Mouse (Mus musculus) hindbrain, postnatal 0 days (tissue): ENCODE measurements around the gene Defb38. TPM values are rescaled to one million over a fixed set of nuclear protein-coding genes. Genes with fewer than 3 reads are reported as not detected.

Experiments
- ATAC-seq: fragments of 200-750 bp; cut with Nextera tagmentation; 2 replicates; pipeline ENCODE4 v1.8.0; 2017; ENCODE audit warnings: mild to moderate bottlenecking, moderate TSS enrichment, moderate library complexity
- DNase-seq: peaks from one replicate; pipeline ENCODE4 v3.0.0-alpha.2; 2015; ENCODE audit warnings: low spot score
- H3K27ac ChIP-seq: fragments of 300-500 bp; sonication (generic); 2 replicates; pipeline ENCODE4 v1.5.1; 2014; ENCODE audit warnings: mild to moderate bottlenecking
- H3K27me3 ChIP-seq: fragments of 300-500 bp; sonication (generic); 2 replicates; pipeline ENCODE4 v1.6.1; 2014; ENCODE audit warnings: low read length, mixed read lengths; ENCODE audit not compliant: insufficient read depth
- H3K36me3 ChIP-seq: fragments of 300-500 bp; sonication (generic); 2 replicates; pipeline ENCODE4 v1.6.1; 2014; ENCODE audit warnings: low read length, mixed read lengths; ENCODE audit not compliant: insufficient read depth
- H3K4me1 ChIP-seq: fragments of 300-500 bp; sonication (generic); 2 replicates; pipeline ENCODE4 v1.6.1; 2014; ENCODE audit warnings: antibody characterized with exemption, low read length, mixed read lengths; ENCODE audit not compliant: insufficient read depth
- H3K4me2 ChIP-seq: fragments of 300-500 bp; sonication (generic); 2 replicates; pipeline ENCODE4 v1.6.1; 2014; ENCODE audit warnings: low read depth, mild to moderate bottlenecking, low read length, moderate library complexity, mixed read lengths
- H3K4me3 ChIP-seq: fragments of 300-500 bp; sonication (generic); 2 replicates; pipeline ENCODE4 v1.5.1; 2014; ENCODE audit warnings: low read length
- H3K9ac ChIP-seq: fragments of 300-500 bp; sonication (generic); replicated peaks from 2 replicates; pipeline ENCODE4 v1.6.1; 2014; ENCODE audit warnings: mild to moderate bottlenecking, low read length, moderate library complexity, mixed read lengths
- H3K9me3 ChIP-seq: fragments of 300-500 bp; sonication (generic); 2 replicates; pipeline ENCODE4 v1.6.1; 2016; ENCODE audit warnings: low read length, mixed read lengths
- CTCF ChIP-seq: IDR thresholded peaks from 2 replicates; pipeline ENCODE4 v1.5.1; 2016; ENCODE audit warnings: antibody characterized with exemption, control low read depth, low read depth
- WGBS: fragments of 180-500 bp; shearing (Covaris S2); extraction: QIAGEN DNeasy Blood & Tissue Kit; methylation state at CpG from one replicate; pipeline ENCODE4 v1.1.7; 2014; 5-methylcytosine and 5-hydroxymethylcytosine counted together
- polyA plus RNA-seq: library from polyadenylated mRNA; unstranded; fragments of >200 nt; fragmentation: Nextera tagmentation; extraction: Ambion mirVana; gene quantifications from 2 replicates; pipeline ENCODE4 v1.2.1, GENCODE M21; 2015
- total RNA-seq: library from RNA; depleted of rRNA; stranded (reverse); fragments of >200 nt; gene quantifications from 2 replicates; pipeline ENCODE4 v1.2.3, GENCODE M21; 2014; rRNA removed

Gene Defb38
- total RNA-seq = not detected in 2 replicates
- not detected in 2 replicates for polyA plus RNA-seq

DNA sequence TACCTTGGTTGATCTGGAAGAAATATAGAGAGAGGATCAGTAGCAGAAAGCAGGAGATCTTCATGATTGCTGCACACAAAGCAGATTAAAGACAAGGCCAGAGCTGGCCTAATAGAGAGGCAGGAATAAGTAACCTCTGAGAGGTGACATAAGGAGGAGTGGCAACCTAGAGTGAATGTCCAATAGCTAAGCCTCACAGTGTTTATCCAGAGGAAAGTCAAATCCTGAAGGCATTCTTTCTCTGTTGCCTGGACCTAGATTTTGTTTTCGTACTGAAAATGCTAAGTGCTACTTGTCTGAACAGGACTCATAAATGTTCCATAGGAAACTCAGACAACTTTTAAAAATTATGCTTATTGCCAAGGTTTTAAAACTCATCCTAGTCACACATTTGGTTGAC lies at the start of gene Defb38:
Defb38 (minus strand) TSS at position 101 of the 400 bp plus-strand sequence.
- no peaks in the 10 kb centered on the region for H3K36me3 ChIP-seq
- H3K9ac ChIP-seq = no peak within 1 kb of the TSS
- no peak for ATAC-seq
- no peak within 1 kb of the TSS for H3K27ac ChIP-seq
- WGBS = 91% methylated on average over 1 of the region's 1 CpGs
- no peak for TF ChIP-seq CTCF
- H3K9me3 ChIP-seq = no peaks in the 10 kb centered on the region
- H3K4me3 ChIP-seq = no peak within 1 kb of the TSS
- H3K27me3 ChIP-seq = no peaks in the 10 kb centered on the region
- DNase-seq = no peak
- H3K4me2 ChIP-seq = no peak within 1 kb of the TSS
- H3K4me1 ChIP-seq = no peaks in the 10 kb centered on the region

DNA sequence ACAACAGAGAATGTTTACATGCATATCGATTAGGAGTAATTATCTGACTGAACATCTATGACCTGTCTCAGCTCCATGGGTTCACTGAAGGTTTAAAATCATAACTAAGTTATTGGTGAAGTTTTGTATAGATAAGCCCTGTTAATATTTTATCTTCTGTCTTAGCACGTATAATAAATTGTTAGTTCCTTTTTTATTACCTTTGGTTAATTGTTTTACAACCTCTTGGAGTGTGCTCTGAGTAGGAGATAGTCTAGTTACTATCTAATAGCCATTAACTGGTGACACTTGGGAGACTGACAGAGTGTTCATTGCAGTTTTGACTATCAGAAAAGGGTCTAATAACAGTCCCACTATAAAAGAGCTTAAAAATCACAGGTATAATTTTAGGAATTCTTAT lies 39.6 kb upstream of the Defb38 start:
- H3K4me2 ChIP-seq = no peak overlapping the region
- no peaks in the 10 kb centered on the region for H3K36me3 ChIP-seq
- WGBS = 73% methylated on average over 2 of the region's 2 CpGs
- H3K9me3 ChIP-seq = no peaks in the 10 kb centered on the region
- H3K4me1 ChIP-seq = no peaks in the 10 kb centered on the region
- H3K27me3 ChIP-seq = no peaks in the 10 kb centered on the region
- no peak overlapping the region for H3K4me3 ChIP-seq
- ATAC-seq = no peak
- no peak for DNase-seq
- no peak for TF ChIP-seq CTCF
- H3K27ac ChIP-seq = no peak overlapping the region
- no peak overlapping the region for H3K9ac ChIP-seq

DNA sequence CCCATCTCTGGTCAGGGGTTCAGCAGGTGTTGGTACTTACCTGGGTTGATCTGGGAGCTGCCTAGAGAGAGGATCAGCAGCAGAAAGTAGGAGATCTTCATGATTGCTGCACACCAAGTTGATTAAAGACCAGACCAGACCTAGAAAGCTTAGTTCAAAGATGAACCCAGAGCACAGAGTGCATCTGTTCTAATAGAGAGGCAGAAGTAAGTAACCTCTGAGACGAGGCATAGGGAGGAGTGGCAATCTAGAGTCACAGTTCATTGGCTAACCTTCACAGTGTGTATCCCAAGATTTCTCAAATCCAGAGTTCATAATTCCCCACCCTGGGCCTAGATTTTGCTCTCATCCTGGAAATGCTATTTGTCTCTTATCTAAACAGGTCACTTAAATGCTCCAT lies 38.3 kb upstream of the Defb38 start, which contains the start of gene Defb39:
Defb39 (minus strand) TSS at position 101 of the 400 bp plus-strand sequence.
- WGBS = 69% methylated on average over 1 of the region's 1 CpGs
- Histone ChIP-seq H3K4me1 (no peaks in the 10 kb centered on the region), H3K9me3 (0 out of 2 replicates have a peak, but pooled peaks cover 3% of the 10 kb centered on the region), H3K27ac (no peak within 1 kb of the TSS), H3K4me3 (no peak within 1 kb of the TSS), H3K36me3 (no peaks in the 10 kb centered on the region), H3K4me2 (no peak within 1 kb of the TSS), H3K27me3 (no peaks in the 10 kb centered on the region), H3K9ac (no peak within 1 kb of the TSS)
- DNase-seq = no peak
- no peak for TF ChIP-seq CTCF
- ATAC-seq = no peak

DNA sequence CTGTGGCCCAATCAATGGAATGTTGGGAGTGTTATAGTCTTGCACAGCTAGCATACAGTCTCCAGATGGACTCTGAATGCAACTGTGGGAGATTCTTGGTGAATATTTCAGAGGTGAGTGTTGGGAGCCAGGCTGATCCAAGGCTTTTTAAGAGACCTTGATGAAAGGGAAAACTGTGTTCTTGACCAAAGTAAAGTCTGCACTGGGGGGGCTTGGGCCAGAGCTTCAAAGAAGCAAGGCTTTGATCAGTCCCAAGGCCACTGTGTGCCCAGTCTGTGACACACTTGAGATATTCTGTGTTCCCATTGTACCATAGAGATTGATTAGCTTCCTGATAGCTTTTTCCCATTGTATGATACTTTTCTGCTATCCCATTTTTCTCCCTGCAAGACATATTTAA lies 36.5 kb upstream of the Defb38 start:
- Histone ChIP-seq H3K27ac (no peak overlapping the region), H3K4me3 (no peak overlapping the region), H3K4me1 (no peaks in the 10 kb centered on the region), H3K27me3 (no peaks in the 10 kb centered on the region), H3K9ac (no peak overlapping the region), H3K9me3 (0 out of 2 replicates have a peak, but pooled peaks cover 3% of the 10 kb centered on the region), H3K36me3 (no peaks in the 10 kb centered on the region), H3K4me2 (no peak overlapping the region)
- no peak for TF ChIP-seq CTCF
- DNase-seq = no peak
- no peak for ATAC-seq

DNA sequence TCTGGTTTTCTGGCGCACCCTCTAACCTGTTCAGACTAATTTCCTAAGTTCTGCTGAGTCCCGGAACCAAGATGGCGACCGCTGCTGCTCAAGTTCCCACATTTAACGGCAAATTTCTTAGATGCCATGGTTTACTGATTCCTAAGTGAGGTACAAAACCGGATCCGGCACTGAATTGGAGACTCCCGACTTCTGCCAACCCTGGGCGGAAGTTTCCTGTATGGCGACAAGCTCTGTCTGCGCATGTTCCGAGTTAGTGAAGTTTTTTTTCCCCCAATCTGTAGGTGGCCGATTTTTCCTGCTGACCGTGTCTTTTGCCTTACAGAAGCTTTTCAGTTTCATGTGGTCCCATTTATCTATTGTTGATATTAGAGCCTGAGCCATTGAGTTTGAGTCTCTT lies 18.9 kb upstream of the Defb38 start:
- Histone ChIP-seq H3K36me3 (no peaks in the 10 kb centered on the region), H3K4me1 (no peaks in the 10 kb centered on the region), H3K4me3 (no peak overlapping the region), H3K9me3 (no peaks in the 10 kb centered on the region), H3K4me2 (no peak overlapping the region), H3K27ac (no peak overlapping the region), H3K9ac (no peak overlapping the region), H3K27me3 (no peaks in the 10 kb centered on the region)
- 93% methylated on average over 14 of the region's 14 CpGs for WGBS
- no peak for ATAC-seq
- DNase-seq = no peak
- TF ChIP-seq CTCF = no peak

Other genes with a start within 250 kb of the Defb38 start
- gene Defb40, start 48.3 kb downstream of the Defb38 start, total RNA-seq = not detected in 2 replicates
- gene Defb40, start 48.3 kb downstream of the Defb38 start, polyA plus RNA-seq = not detected in 2 replicates
- gene Defb37, start 35.5 kb downstream of the Defb38 start, total RNA-seq = not detected in 2 replicates
- not detected in 2 replicates for gene Defb37, start 35.5 kb downstream of the Defb38 start, polyA plus RNA-seq
- gene Defb39, start 38.2 kb upstream of the Defb38 start, total RNA-seq = not detected in 2 replicates
- gene Defb39, start 38.2 kb upstream of the Defb38 start, polyA plus RNA-seq = not detected in 2 replicates
- gene Defb12, start 88.3 kb upstream of the Defb38 start, total RNA-seq = not detected in 2 replicates
- gene Defb12, start 88.3 kb upstream of the Defb38 start, polyA plus RNA-seq = not detected in 2 replicates
- not detected in 2 replicates for gene Defb34, start 97.2 kb upstream of the Defb38 start, total RNA-seq
- not detected in 2 replicates for gene Defb34, start 97.2 kb upstream of the Defb38 start, polyA plus RNA-seq
- gene Gm45826, start 114.2 kb upstream of the Defb38 start, total RNA-seq = not detected in 2 replicates
- gene Gm45826, start 114.2 kb upstream of the Defb38 start, polyA plus RNA-seq = not detected in 2 replicates
- not detected in 2 replicates for gene Defb14, start 167.8 kb upstream of the Defb38 start, total RNA-seq
- not detected in 2 replicates for gene Defb14, start 167.8 kb upstream of the Defb38 start, polyA plus RNA-seq
- not detected in 2 replicates for gene Defb4, start 172.1 kb upstream of the Defb38 start, total RNA-seq
- not detected in 2 replicates for gene Defb4, start 172.1 kb upstream of the Defb38 start, polyA plus RNA-seq
- not detected in 2 replicates for gene Defb6, start 198.9 kb upstream of the Defb38 start, total RNA-seq
- gene Defb6, start 198.9 kb upstream of the Defb38 start, polyA plus RNA-seq = not detected in 2 replicates
- not detected in 2 replicates for gene Defb46, start 213.3 kb upstream of the Defb38 start, total RNA-seq
- not detected in 2 replicates for gene Defb46, start 213.3 kb upstream of the Defb38 start, polyA plus RNA-seq
- not detected in 2 replicates for gene Defb5, start 221.0 kb upstream of the Defb38 start, total RNA-seq
- gene Defb5, start 221.0 kb upstream of the Defb38 start, polyA plus RNA-seq = not detected in 2 replicates